Mouse (Mus musculus) liver, embryonic 16.5 days (tissue): ENCODE measurements around the gene Fyb. TPM values are rescaled to one million over a fixed set of nuclear protein-coding genes. Genes with fewer than 3 reads are reported as not detected.

Experiments used
- polyA plus RNA-seq: library from polyadenylated mRNA; unstranded; fragments of >200 nt; fragmentation: Nextera tagmentation; extraction: Ambion mirVana; gene quantifications from 2 replicates; pipeline ENCODE4 v1.2.1, GENCODE M21; 2015

Gene Fyb
- polyA plus RNA-seq, 1 experiment from 2014 or later = 21.9 TPM

Other genes starting within 250 kb of the Fyb start
- 9.0 and 11.5 TPM in 2 replicates for gene Dab2, start 223.1 kb upstream of the Fyb start, polyA plus RNA-seq
- gene C9, start 77.5 kb upstream of the Fyb start, polyA plus RNA-seq = 9.3 and 12.1 TPM in 2 replicates
- 21.2 and 21.5 TPM in 2 replicates for gene Rictor, start 185.5 kb downstream of the Fyb start, polyA plus RNA-seq